Mouse (Mus musculus): ENCODE data around the gene Cacng4. TPM values are rescaled to one million over a fixed set of nuclear protein-coding genes. Genes with fewer than 3 reads are reported as not detected.

Cacng4 gene
- polyA plus RNA-seq, 1 experiment, result not detected

GRCm38 (mm10) chr11:107762688-107763460 lies 31.5 kb downstream of the Cacng4 start:
- TF ChIP-seq CTCF (IDR thresholded peaks at IDR 0.05; ENCODE audit: control insufficient read depth, insufficient read depth, low read length), result no peak
- no peak for TF ChIP-seq POLR2A (IDR thresholded peaks at IDR 0.05; ENCODE audit: borderline replicate concordance, control insufficient read depth, low read depth, low read length)
- Histone ChIP-seq H3K4me1 (ENCODE audit: control insufficient read depth, insufficient read depth, low read length) (no peaks in the 10 kb centered on the region), H3K27ac (ENCODE audit: control insufficient read depth, insufficient read depth, low read depth, low read length, poor library complexity) (no peak overlapping the region), H3K4me3 (replicated peaks; ENCODE audit: control insufficient read depth, low read depth, low read length) (no peak overlapping the region)
- 48% methylated on average over 8 of the region's 8 CpGs for WGBS

- no peak for TF ChIP-seq CTCF (IDR thresholded peaks at IDR 0.05; ENCODE audit: control insufficient read depth, insufficient read depth, low read length)
- TF ChIP-seq POLR2A (IDR thresholded peaks at IDR 0.05; ENCODE audit: borderline replicate concordance, control insufficient read depth, low read depth, low read length), result no peak
- H3K27ac ChIP-seq (ENCODE audit: control insufficient read depth, insufficient read depth, low read depth, low read length, poor library complexity), result no peak overlapping the region
- H3K4me3 ChIP-seq (replicated peaks; ENCODE audit: control insufficient read depth, low read depth, low read length), result no peak overlapping the region
- WGBS, result 75% methylated on average over 10 of the region's 10 CpGs
- H3K4me1 ChIP-seq (ENCODE audit: control insufficient read depth, insufficient read depth, low read length), result no peaks in the 10 kb centered on the region
These were observed 32.4 kb downstream of the Cacng4 start for GRCm38 (mm10) chr11:107761790-107762500.

GRCm38 (mm10) chr11:107760001-107760400 lies 34.4 kb downstream of the Cacng4 start:
- Histone ChIP-seq H3K4me3 (replicated peaks; ENCODE audit: control insufficient read depth, low read depth, low read length) (no peak overlapping the region), H3K4me1 (ENCODE audit: control insufficient read depth, insufficient read depth, low read length) (no peaks in the 10 kb centered on the region), H3K27ac (ENCODE audit: control insufficient read depth, insufficient read depth, low read depth, low read length, poor library complexity) (no peak overlapping the region)
- TF ChIP-seq CTCF (IDR thresholded peaks at IDR 0.05; ENCODE audit: control insufficient read depth, insufficient read depth, low read length) (no peak), POLR2A (IDR thresholded peaks at IDR 0.05; ENCODE audit: borderline replicate concordance, control insufficient read depth, low read depth, low read length) (no peak)
- 72% methylated on average over 10 of the region's 10 CpGs for WGBS

- WGBS, result 81% methylated on average over 9 of the region's 9 CpGs
- no peak overlapping the region for H3K27ac ChIP-seq (ENCODE audit: control insufficient read depth, insufficient read depth, low read depth, low read length, poor library complexity)
These were observed 34.8 kb downstream of the Cacng4 start for GRCm38 (mm10) chr11:107759516-107759915.

GRCm38 (mm10) chr11:107749114-107749513 lies 45.2 kb downstream of the Cacng4 start:
- no peak overlapping the region for H3K4me3 ChIP-seq (replicated peaks; ENCODE audit: control insufficient read depth, low read depth, low read length)
- no peaks in the 10 kb centered on the region for H3K4me1 ChIP-seq (ENCODE audit: control insufficient read depth, insufficient read depth, low read length)
- no peak for TF ChIP-seq CTCF (IDR thresholded peaks at IDR 0.05; ENCODE audit: control insufficient read depth, insufficient read depth, low read length)
- no peak for TF ChIP-seq POLR2A (IDR thresholded peaks at IDR 0.05; ENCODE audit: borderline replicate concordance, control insufficient read depth, low read depth, low read length)
- WGBS, result 81% methylated on average over 5 of the region's 5 CpGs
- H3K27ac ChIP-seq (ENCODE audit: control insufficient read depth, insufficient read depth, low read depth, low read length, poor library complexity), result no peak overlapping the region

More at GRCm38 (mm10) chr11:107759516-107759915, 34.8 kb downstream of the Cacng4 start:
- no peaks in the 10 kb centered on the region for H3K4me1 ChIP-seq (ENCODE audit: control insufficient read depth, insufficient read depth, low read length)
- no peak overlapping the region for H3K4me3 ChIP-seq (replicated peaks; ENCODE audit: control insufficient read depth, low read depth, low read length)
- TF ChIP-seq POLR2A (IDR thresholded peaks at IDR 0.05; ENCODE audit: borderline replicate concordance, control insufficient read depth, low read depth, low read length) (no peak), CTCF (IDR thresholded peaks at IDR 0.05; ENCODE audit: control insufficient read depth, insufficient read depth, low read length) (no peak)

GRCm38 (mm10) chr11:107748243-107749035 lies 45.9 kb downstream of the Cacng4 start:
- no peak for TF ChIP-seq POLR2A (IDR thresholded peaks at IDR 0.05; ENCODE audit: borderline replicate concordance, control insufficient read depth, low read depth, low read length)
- no peak for TF ChIP-seq CTCF (IDR thresholded peaks at IDR 0.05; ENCODE audit: control insufficient read depth, insufficient read depth, low read length)
- Histone ChIP-seq H3K4me1 (ENCODE audit: control insufficient read depth, insufficient read depth, low read length) (no peaks in the 10 kb centered on the region), H3K27ac (ENCODE audit: control insufficient read depth, insufficient read depth, low read depth, low read length, poor library complexity) (no peak overlapping the region), H3K4me3 (replicated peaks; ENCODE audit: control insufficient read depth, low read depth, low read length) (no peak overlapping the region)
- WGBS, result 83% methylated on average over 5 of the region's 5 CpGs

- no peak overlapping the region for H3K27ac ChIP-seq (ENCODE audit: control insufficient read depth, insufficient read depth, low read depth, low read length, poor library complexity)
- TF ChIP-seq POLR2A (IDR thresholded peaks at IDR 0.05; ENCODE audit: borderline replicate concordance, control insufficient read depth, low read depth, low read length) (no peak), CTCF (IDR thresholded peaks at IDR 0.05; ENCODE audit: control insufficient read depth, insufficient read depth, low read length) (no peak)
- 69% methylated on average over 3 of the region's 3 CpGs for WGBS
- no peaks in the 10 kb centered on the region for H3K4me1 ChIP-seq (ENCODE audit: control insufficient read depth, insufficient read depth, low read length)
- no peak overlapping the region for H3K4me3 ChIP-seq (replicated peaks; ENCODE audit: control insufficient read depth, low read depth, low read length)
These were observed 51.3 kb downstream of the Cacng4 start for GRCm38 (mm10) chr11:107743100-107743499.
